Comparison of ENCODE assay signal across 1 mouse cellular context in genomic region chr5:115487942-115488580, GRCm38 (mm10).
TF ChIP-seq lines count a peak whose summit lies in the region.

No protein-coding gene starts in this region.

TF ChIP-seq in myocyte, 11 proteins besides CTCF, POLR2A, EP300 and RAD21 (continued from another document):
- TF ChIP-seq CEBPB (IDR thresholded peaks at IDR 0.05; ENCODE audit: insufficient read depth, poor library complexity, severe bottlenecking) (no peak), TCF3 (IDR thresholded peaks at IDR 0.05; ENCODE audit: insufficient read length, low read depth) (no peak)
